Mouse (Mus musculus) neural tube, embryonic 14.5 days (tissue): Measurements from ENCODE around the gene Llgl1. TPM values are rescaled to one million over a fixed set of nuclear protein-coding genes. Genes with fewer than 3 reads are reported as not detected.

ENCODE experiments used
- microRNA-seq: library from miRNA; unstranded; fragments of <30 nt; microRNA quantifications from one replicate; pipeline ENCODE4, GENCODE M21; 2016
- polyA plus RNA-seq: library from polyadenylated mRNA; unstranded; fragments of >200 nt; fragmentation: Nextera tagmentation; extraction: Ambion mirVana; gene quantifications from 2 replicates; pipeline ENCODE4 v1.2.1, GENCODE M21; 2014

Llgl1 gene
- polyA plus RNA-seq, 1 experiment from 2014 or later, result 35.6 TPM

Small RNA genes lying within 50 kb of the gene (microRNA-seq; reads per million reads assigned to microRNA genes)
- gene Mir5100, result 0.85 reads per million

Other genes with a start within 250 kb of the Llgl1 start
- gene Drg2, start 245.1 kb upstream of the Llgl1 start, polyA plus RNA-seq, result 90.6 and 95.6 TPM in 2 replicates
- gene Myo15, start 230.4 kb upstream of the Llgl1 start, polyA plus RNA-seq, result 0.19 and 0.36 TPM in 2 replicates
- 17.0 and 19.9 TPM in 2 replicates for gene Alkbh5, start 163.3 kb upstream of the Llgl1 start, polyA plus RNA-seq
- gene Flii, start 27.5 kb downstream of the Llgl1 start, polyA plus RNA-seq, result 52.9 and 62.7 TPM in 2 replicates
- 23.1 and 25.6 TPM in 2 replicates for gene Mief2, start 28.7 kb downstream of the Llgl1 start, polyA plus RNA-seq
- 6.5 and 9.2 TPM in 2 replicates for gene Top3a, start 77.6 kb downstream of the Llgl1 start, polyA plus RNA-seq
- gene Smcr8, start 77.8 kb downstream of the Llgl1 start, polyA plus RNA-seq, result 8.0 and 8.3 TPM in 2 replicates
- 4.7 and 5.1 TPM in 2 replicates for gene Shmt1, start 112.0 kb downstream of the Llgl1 start, polyA plus RNA-seq
- gene Dhrs7b, start 130.9 kb downstream of the Llgl1 start, polyA plus RNA-seq, result 33.2 and 34.6 TPM in 2 replicates
- 61.2 and 62.8 TPM in 2 replicates for gene Tmem11, start 179.5 kb downstream of the Llgl1 start, polyA plus RNA-seq
- gene Natd1, start 215.0 kb downstream of the Llgl1 start, polyA plus RNA-seq, result 29.0 and 33.1 TPM in 2 replicates
- 22.5 and 28.9 TPM in 2 replicates for gene Map2k3, start 232.3 kb downstream of the Llgl1 start, polyA plus RNA-seq